Mouse (Mus musculus): ENCODE data around the gene Slc26a11.

DNA sequence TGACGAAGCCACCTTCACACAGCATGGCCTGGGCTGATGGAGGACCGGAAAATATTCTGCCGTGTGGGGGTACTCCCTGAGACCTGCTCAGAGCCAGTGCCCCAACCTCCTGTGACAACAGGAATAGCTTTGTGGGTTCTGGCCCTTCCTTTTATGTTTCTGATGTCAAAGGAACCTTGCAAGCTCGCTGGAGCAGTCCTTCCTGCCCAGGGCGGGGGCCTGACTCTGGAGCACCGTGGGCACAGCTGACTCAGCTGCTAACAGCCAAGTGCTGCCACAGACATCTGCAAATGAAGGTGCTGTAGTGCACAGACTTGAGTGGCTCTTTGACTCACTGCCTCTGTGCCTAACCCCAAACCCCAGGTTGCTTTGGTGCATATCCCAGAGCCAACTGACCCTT is 10.5 kb upstream of the Slc26a11 start:
- TF ChIP-seq CTCF (IDR thresholded peaks at IDR 0.05; ENCODE audit: extremely low read depth, insufficient read depth, insufficient read length, insufficient replicate concordance), result no peak
- no peak for TF ChIP-seq POLR2A (IDR thresholded peaks at IDR 0.05; ENCODE audit: low read depth, low read length)

Data from spleen, adult 2 months (tissue).